Mouse (Mus musculus): ENCODE data around the gene Rex1bd.

The Rex1bd gene

GRCm38 (mm10) chr8:70506328-70507026 lies at the start of gene Rex1bd:
TSS of gene Rex1bd (minus strand) at chr8:70506752.
- DNase-seq (ENCODE audit: low spot score in 2 of 2): peak; percentile 94 to 95

DNA sequence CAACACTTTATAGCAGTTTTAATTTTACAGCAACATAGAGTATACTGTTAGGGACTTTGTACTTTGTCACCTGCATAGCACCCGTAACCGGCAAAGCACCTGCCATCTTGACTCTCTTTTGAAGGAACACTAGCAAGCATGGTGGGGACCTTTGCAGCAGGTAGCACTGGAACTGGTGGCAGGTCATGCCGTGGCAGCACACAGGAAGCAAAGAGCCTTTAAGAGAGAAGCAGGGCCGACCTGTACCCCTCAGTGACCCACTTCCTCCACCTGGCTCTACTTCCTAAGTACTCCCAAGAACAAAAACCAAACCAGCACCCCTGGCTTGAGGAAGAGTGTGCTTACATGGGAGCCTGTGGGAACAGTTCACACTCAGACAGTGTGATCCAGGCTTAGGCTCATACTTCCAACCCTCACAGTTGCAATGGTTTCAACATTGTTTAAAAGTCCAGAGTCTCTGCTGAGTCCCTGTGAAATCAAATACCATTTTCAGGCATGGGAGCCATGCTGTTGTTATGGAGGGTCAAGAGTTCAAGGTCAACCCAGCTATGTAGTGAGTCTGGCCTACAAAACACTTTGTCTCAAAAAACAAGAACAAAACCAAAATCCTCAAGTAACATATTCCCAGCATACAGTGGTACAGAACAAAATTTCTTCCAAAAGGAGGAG lies 48.7 kb upstream of the Rex1bd start:
- DNase-seq (ENCODE audit: low spot score in 2 of 2): no peak

GRCm38 (mm10) chr8:70553740-70554139 lies 47.2 kb upstream of the Rex1bd start:
- no peak for DNase-seq (ENCODE audit: low spot score in 2 of 2)

DNA sequence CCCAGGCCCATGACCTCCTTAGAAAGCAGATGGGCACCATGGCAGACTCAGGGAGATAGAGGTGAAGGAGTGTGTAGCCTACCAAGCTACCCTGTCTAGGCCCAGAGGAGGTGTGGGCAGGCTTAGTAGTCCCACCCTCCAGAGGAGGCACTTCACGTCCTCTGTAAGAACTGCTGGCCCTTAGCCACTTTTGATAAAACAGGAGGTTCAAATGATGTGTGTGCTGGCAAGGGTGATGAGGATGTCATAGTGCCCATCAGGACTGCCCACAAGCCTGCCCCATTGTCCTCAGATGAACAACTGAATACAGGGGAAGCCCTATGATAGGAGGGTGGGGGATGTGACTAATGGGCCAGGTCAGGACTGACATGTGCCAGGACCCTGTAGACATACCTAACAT lies 46.3 kb upstream of the Rex1bd start:
- DNase-seq (ENCODE audit: low spot score in 2 of 2): no peak

DNA sequence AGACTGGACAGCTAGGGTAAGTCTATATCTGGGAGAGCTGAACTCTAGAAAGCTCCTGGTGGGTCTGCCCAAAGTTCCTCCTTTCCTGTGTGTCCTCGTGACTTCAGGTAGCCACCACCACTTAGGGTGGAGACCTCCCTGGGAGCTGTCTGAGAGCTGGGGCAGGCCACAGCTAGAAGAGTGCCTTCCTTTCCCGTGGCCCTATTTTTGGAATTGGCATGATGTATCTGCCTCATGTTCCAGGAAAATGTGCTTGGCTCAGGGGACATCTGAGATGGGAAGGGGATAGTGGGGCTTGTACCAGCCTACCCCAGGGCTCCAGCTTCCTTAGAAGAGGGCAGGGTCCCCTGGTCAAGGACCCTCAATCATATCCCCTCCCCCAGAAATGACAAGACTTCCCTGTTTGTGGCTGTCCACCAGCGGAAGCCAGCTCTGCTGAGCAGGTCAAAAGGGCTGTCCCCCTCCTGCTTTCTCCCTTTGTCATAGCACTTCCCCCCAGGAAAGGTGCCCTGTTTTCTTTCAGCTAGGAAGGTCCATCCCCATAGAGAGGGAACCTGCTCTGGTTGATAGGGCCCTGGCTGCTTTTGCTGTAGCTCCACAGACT lies 45.1 kb upstream of the Rex1bd start:
- DNase-seq (ENCODE audit: low spot score in 2 of 2): no peak

DNA sequence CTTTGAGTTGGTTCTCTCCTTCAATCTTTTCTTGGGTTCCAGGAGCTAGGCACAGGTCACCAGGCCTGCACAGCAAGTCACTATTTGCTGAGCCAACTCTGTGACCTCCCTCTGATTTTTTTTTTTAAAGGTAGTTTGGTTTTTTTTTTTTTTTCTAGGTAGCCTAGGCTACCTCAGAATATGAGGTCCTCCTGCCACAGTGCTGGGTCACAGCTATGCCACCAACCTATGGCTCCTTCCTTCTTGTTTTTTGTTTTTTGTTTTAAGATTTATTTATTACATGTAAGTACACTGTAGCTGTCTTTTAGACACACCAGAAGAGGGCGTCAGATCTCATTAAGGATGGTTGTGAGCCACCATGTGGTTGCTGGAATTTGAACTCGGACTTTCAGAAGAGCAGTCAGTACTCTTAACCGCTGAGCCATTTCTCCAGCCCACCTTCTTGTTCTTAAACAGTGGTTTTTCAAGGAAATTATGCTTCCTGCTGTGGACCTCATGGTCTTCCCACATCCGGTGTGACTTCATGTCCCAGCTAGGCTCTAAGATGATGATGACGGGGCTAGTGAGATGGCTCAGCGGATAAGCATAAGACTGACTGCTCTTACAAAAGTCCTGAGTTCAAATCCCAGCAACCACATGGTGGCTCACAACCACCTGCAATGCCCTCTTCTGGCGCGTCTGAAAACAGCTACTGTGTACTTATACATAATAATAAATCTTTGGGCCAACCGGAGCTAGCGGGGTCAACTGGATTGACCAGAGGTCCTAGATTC lies 43.0 kb upstream of the Rex1bd start:
- no peak for DNase-seq (ENCODE audit: low spot score in 2 of 2)

- DNase-seq (ENCODE audit: low spot score in 2 of 2): no peak
Measured at GRCm38 (mm10) chr8:70547762-70548161, 41.2 kb upstream of the Rex1bd start.

DNA sequence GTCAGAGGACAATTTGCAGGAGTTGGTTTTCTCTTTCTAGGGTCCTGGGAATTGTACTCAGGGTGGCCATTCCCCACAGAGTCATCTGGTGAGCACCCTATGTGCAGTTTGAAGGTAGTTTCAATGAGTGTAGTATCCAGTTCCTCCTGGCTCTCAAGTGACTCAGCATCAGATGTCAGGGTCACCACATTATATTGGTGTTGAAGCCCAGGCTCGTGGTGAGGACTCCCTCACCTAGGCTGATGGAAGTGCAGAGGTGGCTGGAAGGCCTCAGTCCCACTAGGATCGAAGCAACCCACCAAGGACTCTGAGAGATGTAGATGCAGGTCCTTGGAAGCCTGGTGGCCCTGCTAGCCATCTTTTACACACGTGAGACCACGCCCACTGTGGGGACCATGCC lies 39.9 kb upstream of the Rex1bd start:
- DNase-seq (ENCODE audit: low spot score in 2 of 2): no peak

- DNase-seq (ENCODE audit: low spot score in 2 of 2): no peak
Measured at GRCm38 (mm10) chr8:70544200-70544687, 37.7 kb upstream of the Rex1bd start.

DNA sequence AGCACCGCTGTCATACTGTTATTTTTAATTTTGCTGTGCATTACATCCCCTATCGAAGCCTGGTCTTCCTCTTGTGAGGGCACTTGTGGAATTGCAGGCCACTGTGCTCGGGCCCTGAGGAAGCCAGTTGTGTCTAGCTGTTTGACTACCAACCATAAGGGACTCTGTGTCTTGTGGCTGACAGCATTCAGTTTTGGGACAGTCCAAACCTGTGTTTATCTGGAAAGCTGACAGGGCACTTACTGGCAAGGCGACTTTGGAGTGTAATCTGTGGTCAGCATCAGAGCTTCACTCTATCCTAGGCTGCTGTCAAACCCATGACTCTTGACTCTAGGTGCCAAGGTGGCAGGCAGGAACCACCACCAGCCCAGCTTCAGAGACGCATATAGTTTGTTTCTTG lies 34.5 kb upstream of the Rex1bd start:
- no peak for DNase-seq (ENCODE audit: low spot score in 2 of 2)

DNA sequence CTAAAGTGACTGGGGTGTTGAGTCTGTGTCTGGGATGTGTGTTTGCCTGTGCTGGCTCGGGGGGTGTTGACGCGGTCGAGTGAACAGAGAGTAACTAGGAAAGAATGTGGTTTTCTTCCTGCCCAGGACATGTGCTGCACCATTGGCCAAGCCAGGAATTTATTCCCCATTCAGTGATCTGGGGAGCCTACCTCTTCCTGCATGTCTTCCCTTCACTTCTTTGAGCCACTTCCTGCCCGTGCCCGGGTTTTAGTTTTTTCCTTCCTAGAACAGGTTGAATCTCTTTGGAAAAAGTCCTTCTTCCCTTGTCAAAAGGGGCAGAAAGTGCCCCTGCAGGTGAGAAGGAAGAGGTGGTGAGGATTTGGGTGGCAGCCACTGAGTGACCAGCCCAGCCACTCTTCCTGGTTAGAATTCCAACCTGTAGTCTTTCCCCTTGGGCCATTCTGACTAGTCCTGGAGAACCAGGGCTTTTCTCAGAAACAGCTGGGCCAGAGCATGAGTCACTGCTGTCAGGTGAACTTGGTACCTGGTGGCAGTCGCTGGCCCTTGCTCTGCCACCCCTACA lies 34.0 kb upstream of the Rex1bd start:
- DNase-seq (ENCODE audit: low spot score in 2 of 2): no peak

DNA sequence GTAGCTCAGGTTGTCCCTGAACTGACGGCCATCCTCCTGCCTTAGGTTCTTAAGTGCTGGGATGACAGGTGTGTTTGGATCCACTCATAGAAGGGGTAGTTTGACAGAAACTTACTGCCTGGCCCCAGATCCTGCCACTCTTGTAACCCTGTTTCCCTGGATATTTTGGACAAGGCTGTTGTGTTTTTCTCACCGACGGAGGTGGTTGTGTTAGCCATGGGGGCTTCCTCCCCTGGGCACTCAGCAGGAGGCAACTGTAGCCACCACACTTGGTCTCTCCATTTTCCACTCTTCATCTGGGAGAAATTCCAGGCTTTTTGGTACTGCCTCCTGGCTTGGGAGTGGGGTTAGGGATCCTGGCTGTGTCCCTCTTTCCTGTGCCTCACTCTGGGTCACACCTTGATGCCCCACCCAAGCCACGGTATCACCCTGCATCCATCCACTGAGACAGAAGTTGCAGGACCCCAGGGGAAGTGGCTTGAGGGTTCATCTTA lies 33.5 kb upstream of the Rex1bd start:
- DNase-seq (ENCODE audit: low spot score in 2 of 2): no peak

- DNase-seq (ENCODE audit: low spot score in 2 of 2): peak; percentile 99 to 100
Measured at GRCm38 (mm10) chr8:70539077-70539813, 32.7 kb upstream of the Rex1bd start, which contains the start of gene Ell. TSS of gene Ell (plus strand) at chr8:70539457.

DNA sequence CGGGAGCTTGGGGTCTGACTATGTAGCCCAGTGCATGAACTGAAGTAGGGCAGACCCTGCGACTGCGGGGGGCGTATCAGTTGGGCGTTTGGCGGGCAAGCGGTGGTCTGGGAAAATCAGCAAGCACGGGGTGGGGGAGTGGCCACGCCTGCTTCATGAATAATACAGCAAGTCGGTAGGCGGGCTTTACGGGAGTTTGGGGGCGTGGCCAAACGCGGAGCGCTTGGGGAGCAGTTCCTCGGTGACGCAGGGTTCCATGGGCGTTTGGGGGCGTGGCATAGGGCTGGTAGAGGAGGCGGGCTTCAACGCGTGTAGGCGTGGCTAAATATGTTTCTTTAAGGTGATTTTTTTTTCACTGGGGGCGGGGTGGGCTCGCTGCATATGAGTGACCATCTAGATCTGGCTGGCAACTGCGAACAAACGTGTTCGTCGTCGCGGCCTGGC lies 32.1 kb upstream of the Rex1bd start:
- DNase-seq (ENCODE audit: low spot score in 2 of 2): peak; percentile 98 to 100

DNA sequence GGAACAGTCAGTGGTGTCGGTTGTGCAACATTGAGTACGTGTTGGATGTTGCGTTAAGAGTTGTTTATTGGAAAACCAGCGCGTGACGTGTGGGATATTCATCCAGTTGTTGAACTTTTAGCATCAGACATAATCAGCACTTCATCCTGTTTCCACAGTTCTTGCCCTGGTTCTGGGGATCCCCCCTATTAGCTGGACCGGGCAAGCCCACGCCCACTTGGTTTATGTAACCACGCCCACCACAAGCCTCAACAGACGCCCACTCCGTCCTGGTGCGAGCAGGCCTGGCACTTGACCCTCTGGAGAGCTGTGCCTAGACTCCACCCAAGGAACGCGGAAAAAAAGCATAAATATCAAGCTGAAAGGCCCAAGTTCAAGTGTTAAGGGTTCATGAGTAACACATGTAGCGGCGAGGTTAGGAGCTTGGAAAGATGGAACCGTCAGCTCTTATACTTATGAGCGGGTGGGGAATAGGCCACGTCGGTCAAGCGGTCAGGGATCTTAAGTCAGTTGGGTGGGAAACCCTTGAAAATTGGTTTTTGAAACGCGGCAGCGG lies 31.6 kb upstream of the Rex1bd start:
- peak; percentile 71 to 77 for DNase-seq (ENCODE audit: low spot score in 2 of 2)

- DNase-seq (ENCODE audit: low spot score in 2 of 2): no peak
Measured at GRCm38 (mm10) chr8:70535701-70536100, 29.1 kb upstream of the Rex1bd start.

DNA sequence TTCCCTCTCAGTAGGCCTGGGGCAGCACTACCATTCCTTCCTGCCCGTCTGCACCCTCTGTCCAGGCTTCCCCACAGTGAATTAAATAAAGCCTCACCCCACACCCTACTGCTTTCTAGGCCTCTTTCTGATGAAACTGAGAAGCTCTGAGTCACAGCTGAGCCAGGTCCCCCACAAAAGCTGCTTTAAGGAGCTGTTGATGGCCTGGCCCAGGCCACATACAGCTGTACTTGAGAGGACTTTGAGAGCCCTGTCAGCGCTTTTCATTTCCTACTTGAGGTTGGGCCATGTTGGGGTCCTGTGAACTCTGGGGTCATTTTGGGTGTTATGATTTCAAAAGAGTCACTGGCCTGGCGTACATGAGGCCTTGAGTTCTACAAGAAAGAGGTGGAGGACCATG lies 28.7 kb upstream of the Rex1bd start:
- no peak for DNase-seq (ENCODE audit: low spot score in 2 of 2)

- DNase-seq (ENCODE audit: low spot score in 2 of 2): no peak
Measured at GRCm38 (mm10) chr8:70534281-70534680, 27.7 kb upstream of the Rex1bd start.

DNA sequence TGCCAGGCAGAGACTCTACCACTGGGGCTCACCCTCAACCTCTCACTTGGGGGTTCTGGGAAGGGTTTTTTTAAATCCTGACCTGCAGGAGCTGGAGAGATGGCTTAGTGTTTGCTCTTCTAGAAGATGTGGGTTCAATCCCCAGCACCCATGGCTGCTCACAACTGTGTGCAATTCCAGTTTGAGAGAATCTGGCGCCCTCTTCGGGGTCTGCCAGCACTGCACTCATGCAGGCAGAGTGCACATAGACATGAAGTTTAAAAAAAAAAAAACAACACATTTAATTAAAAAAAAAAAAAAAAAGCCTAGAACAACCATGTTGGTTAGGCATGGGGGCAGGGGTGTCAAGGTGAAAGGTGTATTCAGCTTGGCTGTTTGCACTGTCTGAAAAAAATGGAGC lies 23.8 kb upstream of the Rex1bd start:
- no peak for DNase-seq (ENCODE audit: low spot score in 2 of 2)

- DNase-seq (ENCODE audit: low spot score in 2 of 2): no peak
Measured at GRCm38 (mm10) chr8:70529741-70530161, 23.2 kb upstream of the Rex1bd start.

Data from spleen, postnatal 36 days (tissue).